Comparison of ENCODE assay signal across 10 mouse cellular contexts in the genomic region with DNA sequence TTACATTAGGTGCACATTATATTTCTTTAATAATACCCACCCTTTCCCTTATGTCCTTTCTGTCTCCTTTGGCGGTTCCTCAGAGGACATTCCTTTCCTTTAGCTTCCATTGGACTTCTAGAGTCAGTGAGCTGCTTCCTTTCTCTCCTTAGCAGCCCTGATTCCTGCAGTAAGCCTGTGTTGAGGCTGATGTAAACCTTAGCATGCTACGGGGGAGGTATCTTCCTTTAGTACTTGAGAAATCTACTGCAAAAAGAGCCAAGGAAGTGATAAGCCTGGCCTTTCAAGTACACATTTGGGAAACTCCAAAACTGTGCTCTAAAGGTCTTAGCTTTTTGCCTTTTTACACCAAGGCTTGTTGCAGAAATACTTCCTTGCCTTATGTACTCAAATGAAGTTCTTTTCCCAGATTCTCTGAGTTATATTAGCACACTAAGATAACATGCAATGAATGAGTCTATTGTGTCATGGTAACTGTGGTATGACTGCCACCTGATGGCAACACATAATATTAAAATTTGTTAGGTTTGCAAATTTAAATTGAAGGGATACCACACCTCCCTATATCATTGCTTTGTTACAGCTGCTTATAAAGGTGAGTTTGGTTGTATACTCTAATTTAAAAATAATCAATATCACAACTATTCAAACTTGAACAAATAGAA. TPM values are rescaled to one million over a fixed set of nuclear protein-coding genes. Genes with fewer than 3 reads are reported as not detected.
DNase-seq lines count a peak whose midpoint lies in the region; ATAC-seq and TF ChIP-seq lines count a peak whose summit lies in the region.
"Had no signal": no experiment of that assay in that cellular context is flagged by ENCODE, and none has a peak within 500 bp of the region (broad histone marks: within the 10 kb centered on the region; RNA-seq: fewer than 3 reads in every experiment).

No protein-coding gene starts in this region.

- H3K9me3 ChIP-seq in heart, postnatal 0 days (replicated peaks; ENCODE audit: control insufficient read depth, low read length): no peaks in the 10 kb centered on the region
- no peaks in the 10 kb centered on the region for H3K9me3 ChIP-seq in midbrain, embryonic 14.5 days (ENCODE audit: control insufficient read depth, low read length)
- H3K9me3 ChIP-seq in midbrain, embryonic 16.5 days (replicated peaks; ENCODE audit: control insufficient read depth, low read length, poor library complexity, severe bottlenecking): no peaks in the 10 kb centered on the region
- no peaks in the 10 kb centered on the region for H3K9me3 ChIP-seq in stomach, embryonic 15.5 days
- H3K9me3 ChIP-seq: megakaryocyte, embryonic 14.5 days had no signal

- intact Hi-C loops in heart, postnatal 25 days (cut with DNase I): loop anchor here (1.0 kb wide), 1 partner anchor 207 kb away; no protein-coding TSS in a partner anchor

- DNase-seq in heart, postnatal 0 days (ENCODE audit: low spot score): peak; percentile 17
- no peak for DNase-seq in heart, postnatal 25 days (ENCODE audit: low spot score)
- peak; percentile 71 for DNase-seq in midbrain, embryonic 14.5 days
- no peak for DNase-seq in testis, postnatal 14 days (ENCODE audit: low spot score)
- no peak for DNase-seq in adrenal gland, adult (ENCODE audit: inconsistent age in 2 of 2, low spot score in 1 of 2)
- DNase-seq: cerebellum, adult 11-12 months had no signal

- H3K4me3 ChIP-seq in heart, postnatal 0 days (ENCODE audit: low read depth, low read length): no peak overlapping the region
- no peak overlapping the region for H3K4me3 ChIP-seq in midbrain, embryonic 14.5 days (replicated peaks; ENCODE audit: low read depth, low read length)
- H3K4me3 ChIP-seq in midbrain, embryonic 16.5 days (ENCODE audit: low read depth, low read length): no peak overlapping the region
- H3K4me3 ChIP-seq in stomach, embryonic 15.5 days (replicated peaks): no peak overlapping the region
- H3K4me3 ChIP-seq: megakaryocyte, embryonic 14.5 days had no signal

- no peak overlapping the region for H3K4me2 ChIP-seq in heart, postnatal 0 days (ENCODE audit: low read depth, low read length)
- no peak overlapping the region for H3K4me2 ChIP-seq in midbrain, embryonic 14.5 days (ENCODE audit: low read length)
- no peak overlapping the region for H3K4me2 ChIP-seq in midbrain, embryonic 16.5 days (ENCODE audit: low read length)
- H3K4me2 ChIP-seq in stomach, embryonic 15.5 days: no peak overlapping the region

- no peak for TF ChIP-seq EP300 in heart, postnatal 0 days (IDR thresholded peaks at IDR 0.05; ENCODE audit: low read depth)

- 50% methylated on average over 2 of the region's 2 CpGs for WGBS in heart, postnatal 0 days
- WGBS in midbrain, embryonic 14.5 days: 93% methylated on average over 2 of the region's 2 CpGs
- WGBS in midbrain, embryonic 16.5 days: 92% methylated on average over 2 of the region's 2 CpGs
- 71% methylated on average over 2 of the region's 2 CpGs for WGBS in stomach, embryonic 15.5 days

- H3K4me1 ChIP-seq in heart, postnatal 0 days (ENCODE audit: control insufficient read depth, insufficient read depth): no peaks in the 10 kb centered on the region
- no peaks in the 10 kb centered on the region for H3K4me1 ChIP-seq in midbrain, embryonic 14.5 days (ENCODE audit: control insufficient read depth, insufficient read depth, low read length)
- H3K4me1 ChIP-seq in midbrain, embryonic 16.5 days (ENCODE audit: control insufficient read depth, insufficient read depth, low read length): no peaks in the 10 kb centered on the region
- H3K4me1 ChIP-seq in stomach, embryonic 15.5 days: no peaks in the 10 kb centered on the region

- peaks cover 23% of the 10 kb centered on the region for H3K36me3 ChIP-seq in heart, postnatal 0 days (replicated peaks; ENCODE audit: control insufficient read depth, insufficient read depth, low read length)
- peaks cover 23% of the 10 kb centered on the region for H3K36me3 ChIP-seq in midbrain, embryonic 14.5 days (ENCODE audit: control insufficient read depth, insufficient read depth, low read length)
- H3K36me3 ChIP-seq in midbrain, embryonic 16.5 days (ENCODE audit: control insufficient read depth, insufficient read depth, low read length): peaks cover 6% of the 10 kb centered on the region
- peaks cover 9% of the 10 kb centered on the region; the same call in 1 of the 2 replicates for H3K36me3 ChIP-seq in stomach, embryonic 15.5 days

- H3K9ac ChIP-seq in heart, postnatal 0 days (replicated peaks; ENCODE audit: low read depth, low read length): no peak overlapping the region
- no peak overlapping the region for H3K9ac ChIP-seq in midbrain, embryonic 14.5 days (replicated peaks; ENCODE audit: low read length)
- no peak overlapping the region for H3K9ac ChIP-seq in midbrain, embryonic 16.5 days (ENCODE audit: low read depth, low read length)
- no peak overlapping the region for H3K9ac ChIP-seq in stomach, embryonic 15.5 days

- no peak overlapping the region for H3K27ac ChIP-seq in heart, postnatal 0 days (ENCODE audit: low read depth)
- no peak overlapping the region for H3K27ac ChIP-seq in midbrain, embryonic 14.5 days (replicated peaks; ENCODE audit: low read depth, low read length)
- no peak overlapping the region for H3K27ac ChIP-seq in midbrain, embryonic 16.5 days (ENCODE audit: low read length)
- H3K27ac ChIP-seq in stomach, embryonic 15.5 days: no peak overlapping the region

- peak; percentile 49 for TF ChIP-seq CTCF in heart, postnatal 0 days (IDR thresholded peaks at IDR 0.05; ENCODE audit: low read depth)

- H3K27me3 ChIP-seq in heart, postnatal 0 days (ENCODE audit: control insufficient read depth, insufficient read depth, low read length): no peaks in the 10 kb centered on the region
- no peaks in the 10 kb centered on the region for H3K27me3 ChIP-seq in midbrain, embryonic 14.5 days (ENCODE audit: control insufficient read depth, insufficient read depth, low read length)
- no peaks in the 10 kb centered on the region for H3K27me3 ChIP-seq in midbrain, embryonic 16.5 days (ENCODE audit: control insufficient read depth, insufficient read depth, low read depth, low read length)
- no peaks in the 10 kb centered on the region for H3K27me3 ChIP-seq in stomach, embryonic 15.5 days (replicated peaks)
- H3K27me3 ChIP-seq: megakaryocyte, embryonic 14.5 days had no signal

- no peak for ATAC-seq in heart, postnatal 0 days (ENCODE audit: insufficient read depth, low read depth)
- no peak for ATAC-seq in midbrain, embryonic 14.5 days (ENCODE audit: low FRiP score, low TSS enrichment)
- no peak for ATAC-seq in midbrain, embryonic 16.5 days
- peak; percentile 86 for ATAC-seq in common myeloid progenitor, adult 5-6 weeks (replicated peaks; ENCODE audit: low read depth, poor library complexity, severe bottlenecking)
- ATAC-seq in stomach, embryonic 15.5 days (ENCODE audit: insufficient read depth, low FRiP score, low read depth): 0 out of 2 replicates have a peak, but pooled peaks have one; percentile 10

RNA-seq across cellular contexts. Expression of a gene that starts 28.4 kb away (rescaled TPM):
- 16.1 and 47.0 TPM in 2 replicates for total RNA-seq in heart, postnatal 0 days (2014; rRNA removed; ENCODE audit: low replicate concordance)
- polyA plus RNA-seq in heart, postnatal 0 days (2015; fragmentation: Nextera tagmentation; extraction: Ambion mirVana): 127 and 146 TPM in 2 replicates
- total RNA-seq in heart, postnatal 25 days (2021): 10 to 100 TPM; 80.8 to 90.2 TPM
- polyA plus RNA-seq in midbrain, embryonic 14.5 days (2014; fragmentation: Nextera tagmentation; extraction: Ambion mirVana): 115 and 124 TPM in 2 replicates
- 99.9 and 101 TPM in 2 replicates for polyA plus RNA-seq in midbrain, embryonic 16.5 days (2015; fragmentation: Nextera tagmentation; extraction: Ambion mirVana)
- total RNA-seq in common myeloid progenitor, adult 5-6 weeks (2017): 17.9 and 20.4 TPM in 2 replicates
- polyA plus RNA-seq in stomach, embryonic 15.5 days (2015; fragmentation: Nextera tagmentation; extraction: Ambion mirVana): 69.6 and 75.6 TPM in 2 replicates

Comparison
In these comparisons a context has a peak if more than half of its experiments do, and no peak if none do; other contexts are left out.
1. DNase-seq: peak in heart, postnatal 0 days (single experiment) and midbrain, embryonic 14.5 days (single experiment); none in heart, postnatal 25 days (single experiment), testis, postnatal 14 days (single experiment) and adrenal gland, adult (0 of 2).
2. ATAC-seq: peak in common myeloid progenitor, adult 5-6 weeks (single experiment) and stomach, embryonic 15.5 days (single experiment); none in heart, postnatal 0 days (single experiment), midbrain, embryonic 14.5 days (single experiment) and midbrain, embryonic 16.5 days (single experiment).